Mouse (Mus musculus): ENCODE data around the gene Mfsd2a. TPM values are rescaled to one million over a fixed set of nuclear protein-coding genes. Genes with fewer than 3 reads are reported as not detected.
"Not testable (repeated sequence)": the region's sequence is repeated elsewhere in the genome, so short reads cannot be mapped to it uniquely, and the experiment has no call there.

The Mfsd2a gene
- total RNA-seq, 2 experiments from 2014 or later: 0.10 TPM; not detected in 1

DNA sequence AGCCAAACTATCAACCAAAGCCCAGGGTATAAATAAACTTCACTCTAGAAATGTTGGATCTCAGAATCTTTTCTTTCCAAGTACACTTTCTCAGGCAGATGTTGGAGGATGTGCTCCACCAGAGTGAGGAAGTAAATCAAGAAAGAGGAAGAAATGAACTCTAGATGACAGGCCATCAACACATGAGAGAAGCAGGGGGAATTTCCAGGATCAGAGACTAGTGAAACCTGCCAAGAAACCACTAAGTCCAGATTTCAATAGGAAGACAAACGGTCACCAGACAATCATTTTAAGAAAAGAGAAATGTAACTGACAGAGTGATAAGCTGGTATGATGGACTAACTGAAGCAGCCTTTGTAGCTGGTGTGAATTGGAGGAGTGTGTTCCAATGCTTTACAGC is 30.2 kb upstream of the Mfsd2a start:
- no peak overlapping the region for H3K27ac ChIP-seq
- H3K4me3 ChIP-seq: no peak overlapping the region
- intact Hi-C loops (cut with DNase I): no loop called here
- DNase-seq: no peak
- TF ChIP-seq CTCF (IDR thresholded peaks at IDR 0.05): no peak

DNA sequence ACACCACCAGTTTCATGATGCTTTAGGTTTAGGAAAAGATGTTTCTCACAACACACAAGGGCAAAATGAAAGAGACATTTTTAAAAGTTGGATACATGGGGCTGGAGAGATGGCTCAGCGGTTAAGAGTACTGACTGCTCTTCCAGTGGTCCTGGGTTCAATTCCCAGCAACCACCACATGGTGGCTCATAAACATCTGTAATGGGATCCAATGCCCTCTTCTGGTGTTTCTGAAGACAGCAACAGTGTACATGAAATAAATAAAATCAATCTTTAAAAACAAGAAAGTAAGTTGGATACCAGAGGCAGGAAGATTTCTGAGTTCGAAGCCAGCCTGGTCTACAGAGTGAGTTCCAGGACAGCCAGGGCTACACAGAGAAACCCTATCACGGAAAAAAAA is 27.0 kb upstream of the Mfsd2a start:
- not testable (repeated sequence) for H3K27ac ChIP-seq, DNase-seq, H3K4me3 ChIP-seq
- intact Hi-C loops (cut with DNase I): loop anchor here (5.0 kb wide), 1 partner anchor 76 kb away; no protein-coding TSS in a partner anchor
- peak; percentile 8; the same call in 1 of the 2 replicates for TF ChIP-seq CTCF (IDR thresholded peaks at IDR 0.05)

DNA sequence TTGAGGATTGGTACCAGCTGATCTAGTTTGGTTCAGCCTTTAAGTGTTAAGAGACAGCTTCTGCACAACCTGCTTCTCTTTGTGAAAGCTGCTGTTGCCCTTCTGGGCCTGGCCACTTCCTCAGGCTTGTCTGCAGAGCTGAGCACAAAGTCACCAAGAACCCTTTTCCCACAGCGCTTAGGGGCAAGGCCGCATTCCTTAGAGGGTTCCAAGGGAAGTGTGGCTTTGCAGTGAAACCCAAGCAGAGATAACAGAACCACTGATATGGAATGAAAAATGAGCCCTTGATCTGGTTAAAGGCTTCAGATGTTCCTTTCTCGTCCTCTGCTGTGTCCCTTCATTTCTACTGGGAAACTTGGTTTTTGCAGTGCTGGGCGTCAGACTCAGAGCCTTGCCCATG is 26.4 kb upstream of the Mfsd2a start:
- DNase-seq: no peak
- Histone ChIP-seq H3K27ac (no peak overlapping the region), H3K4me3 (no peak overlapping the region)
- TF ChIP-seq CTCF (IDR thresholded peaks at IDR 0.05): no peak
- intact Hi-C loops (cut with DNase I): loop anchor here (5.0 kb wide), 1 partner anchor 75 kb away; no protein-coding TSS in a partner anchor

- intact Hi-C loops (cut with DNase I): loop anchor here (1.0 to 5.0 kb wide), 3 partner anchors 40 to 87 kb away; no protein-coding TSS in a partner anchor
- H3K4me3 ChIP-seq: no peak overlapping the region
- DNase-seq: peak; percentile 40
- H3K27ac ChIP-seq: no peak overlapping the region
- peak; percentile 73 for TF ChIP-seq CTCF (IDR thresholded peaks at IDR 0.05)
Measured at GRCm38 (mm10) chr4:122985110-122985509, 24.1 kb upstream of the Mfsd2a start.

DNA sequence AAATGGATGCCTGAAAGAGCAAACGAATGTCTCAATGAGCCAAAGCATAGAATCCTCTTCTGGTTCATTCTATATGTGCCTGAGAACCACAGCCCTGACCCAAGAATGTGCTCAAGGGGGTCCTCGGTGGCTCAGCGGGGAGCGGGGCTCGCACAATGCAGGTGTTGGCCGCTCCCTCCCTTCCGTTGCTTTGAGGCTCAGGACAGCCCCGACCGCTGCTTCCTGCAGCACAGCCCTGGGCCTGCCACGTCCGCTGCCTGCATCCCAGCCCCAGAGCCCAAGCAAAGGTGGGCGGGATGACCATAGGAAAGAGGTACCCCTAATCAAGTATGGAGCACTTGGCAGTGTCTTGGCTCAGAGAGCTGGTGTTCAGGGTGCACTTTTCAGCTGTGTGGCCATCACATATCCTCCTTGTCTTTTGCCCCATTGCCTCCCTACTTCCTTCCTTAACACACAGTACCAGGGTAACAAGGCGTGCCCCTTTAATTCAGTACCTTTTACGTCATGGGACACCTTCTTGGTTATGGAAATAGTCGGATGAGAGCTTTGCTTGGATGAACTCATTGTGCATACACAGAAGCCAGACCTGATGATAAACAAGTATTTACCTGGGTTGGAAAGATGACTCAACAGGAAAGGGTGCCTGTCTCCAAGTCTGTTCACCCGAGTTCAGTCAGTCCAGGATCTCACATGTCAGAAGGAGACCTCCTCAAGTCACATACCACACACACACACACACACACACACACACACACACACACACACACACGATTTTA is 22.7 kb upstream of the Mfsd2a start:
- no peak for DNase-seq
- no peak overlapping the region for H3K27ac ChIP-seq
- intact Hi-C loops (cut with DNase I): loop anchor here (2.0 kb wide), 1 partner anchor 39 kb away; no protein-coding TSS in a partner anchor
- TF ChIP-seq CTCF (IDR thresholded peaks at IDR 0.05): no peak
- H3K4me3 ChIP-seq: peak overlapping the region; percentile 37; the same call in 1 of the 2 replicates

GRCm38 (mm10) chr4:122982537-122982936 is 21.5 kb upstream of the Mfsd2a start:
- intact Hi-C loops (cut with DNase I): no loop called here
- DNase-seq: no peak

GRCm38 (mm10) chr4:122981930-122982329 is 20.9 kb upstream of the Mfsd2a start:
- no peak for TF ChIP-seq CTCF (IDR thresholded peaks at IDR 0.05)
- DNase-seq: no peak
- H3K27ac ChIP-seq: no peak overlapping the region
- no peak overlapping the region for H3K4me3 ChIP-seq
- intact Hi-C loops (cut with DNase I): no loop called here

More at GRCm38 (mm10) chr4:122982537-122982936, 21.5 kb upstream of the Mfsd2a start:
- TF ChIP-seq CTCF (IDR thresholded peaks at IDR 0.05): no peak
- no peak overlapping the region for H3K4me3 ChIP-seq
- H3K27ac ChIP-seq: no peak overlapping the region

- no peak for TF ChIP-seq CTCF (IDR thresholded peaks at IDR 0.05)
- H3K27ac ChIP-seq: no peak overlapping the region
- no peak overlapping the region for H3K4me3 ChIP-seq
- intact Hi-C loops (cut with DNase I): no loop called here
- DNase-seq: no peak
Measured at GRCm38 (mm10) chr4:122981238-122981637, 20.2 kb upstream of the Mfsd2a start.

GRCm38 (mm10) chr4:122980684-122981083 is 19.7 kb upstream of the Mfsd2a start:
- no peak for TF ChIP-seq CTCF (IDR thresholded peaks at IDR 0.05)
- no peak for DNase-seq
- intact Hi-C loops (cut with DNase I): no loop called here
- no peak overlapping the region for H3K4me3 ChIP-seq
- H3K27ac ChIP-seq: no peak overlapping the region

GRCm38 (mm10) chr4:122979826-122980225 is 18.8 kb upstream of the Mfsd2a start:
- intact Hi-C loops (cut with DNase I): no loop called here
- no peak overlapping the region for H3K27ac ChIP-seq
- no peak overlapping the region for H3K4me3 ChIP-seq
- TF ChIP-seq CTCF (IDR thresholded peaks at IDR 0.05): no peak
- no peak for DNase-seq

GRCm38 (mm10) chr4:122978850-122979249 is 17.9 kb upstream of the Mfsd2a start:
- TF ChIP-seq CTCF (IDR thresholded peaks at IDR 0.05): no peak
- Histone ChIP-seq H3K27ac (no peak overlapping the region), H3K4me3 (no peak overlapping the region)
- intact Hi-C loops (cut with DNase I): no loop called here
- DNase-seq: no peak

- no peak for TF ChIP-seq CTCF (IDR thresholded peaks at IDR 0.05)
- no peak for DNase-seq
- intact Hi-C loops (cut with DNase I): no loop called here
- Histone ChIP-seq H3K4me3 (no peak overlapping the region), H3K27ac (no peak overlapping the region)
Measured at GRCm38 (mm10) chr4:122976885-122977284, 15.9 kb upstream of the Mfsd2a start.

DNA sequence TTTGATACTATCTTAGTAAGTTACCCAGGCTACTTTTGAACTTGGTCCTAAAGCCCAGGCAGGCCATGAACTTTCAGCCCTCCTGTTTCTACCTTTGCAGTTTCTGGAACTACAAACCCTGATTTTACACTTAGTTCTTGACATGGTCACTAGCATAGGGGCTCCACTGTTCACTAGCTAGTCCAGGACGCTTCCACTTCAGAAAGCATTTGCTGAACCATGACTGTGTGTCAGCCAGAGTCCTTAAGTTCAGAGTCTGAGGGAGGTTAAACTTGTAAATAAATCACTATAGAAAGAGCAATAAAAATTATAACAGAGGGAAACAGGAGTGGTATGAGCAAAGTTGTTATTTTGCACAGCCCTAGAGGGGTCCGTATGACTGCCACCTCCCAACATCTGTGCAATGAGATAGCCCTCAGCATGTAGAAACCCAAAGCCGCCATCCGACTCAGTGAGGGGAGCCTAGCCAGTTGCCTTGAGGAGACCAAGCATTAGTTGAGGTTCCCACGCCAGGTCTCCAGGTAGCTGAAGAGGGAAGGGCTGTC is 14.1 kb upstream of the Mfsd2a start:
- TF ChIP-seq CTCF (IDR thresholded peaks at IDR 0.05): no peak
- DNase-seq: no peak
- no peak overlapping the region for H3K27ac ChIP-seq
- H3K4me3 ChIP-seq: no peak overlapping the region
- intact Hi-C loops (cut with DNase I): no loop called here

Measured in gastrocnemius, adult 2 months (tissue).